Mouse (Mus musculus): ENCODE results near the gene Mrpl19. TPM values are rescaled to one million over a fixed set of nuclear protein-coding genes. Genes with fewer than 3 reads are reported as not detected.

Mrpl19 gene
- polyA plus RNA-seq, 1 experiment from 2014 or later = 49.0 TPM

DNA sequence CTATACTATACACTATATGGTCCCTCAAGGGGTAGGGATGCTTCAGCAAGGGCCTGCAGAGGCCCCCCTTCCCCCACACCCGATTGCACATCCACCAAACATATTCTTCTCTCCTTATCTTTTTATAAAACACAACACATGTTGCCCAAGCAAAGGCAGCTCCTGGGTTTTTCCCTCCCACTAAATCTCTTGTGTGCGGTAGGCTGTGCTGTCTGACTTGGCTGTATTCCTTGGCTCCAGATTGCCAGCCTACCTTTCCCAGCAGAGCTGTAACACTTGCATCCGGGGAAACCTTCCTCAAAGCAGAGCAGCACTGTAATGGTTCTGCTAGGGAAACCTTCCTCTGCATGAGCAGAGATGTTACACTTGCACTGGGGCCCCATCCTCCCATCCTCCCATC lies 53.6 kb downstream of the Mrpl19 start:
- Histone ChIP-seq H3K4me3 (ENCODE audit: low read length) (no peak overlapping the region), H3K9me3 (replicated peaks; ENCODE audit: control insufficient read depth, low read length) (no peaks in the 10 kb centered on the region), H3K27me3 (ENCODE audit: control insufficient read depth, insufficient read depth, low read length) (no peaks in the 10 kb centered on the region), H3K27ac (ENCODE audit: low read length) (no peak overlapping the region), H3K36me3 (ENCODE audit: control insufficient read depth, insufficient read depth) (no peaks in the 10 kb centered on the region), H3K4me1 (ENCODE audit: control insufficient read depth, insufficient read depth, low read length) (no peaks in the 10 kb centered on the region), H3K4me2 (ENCODE audit: low read depth, low read length) (no peak overlapping the region), H3K9ac (ENCODE audit: low read length) (no peak overlapping the region)
- WGBS = 56% methylated on average over 3 of the region's 3 CpGs
- ATAC-seq (replicated peaks; ENCODE audit: extremely low read depth, insufficient read depth, low FRiP score) = no peak

DNA sequence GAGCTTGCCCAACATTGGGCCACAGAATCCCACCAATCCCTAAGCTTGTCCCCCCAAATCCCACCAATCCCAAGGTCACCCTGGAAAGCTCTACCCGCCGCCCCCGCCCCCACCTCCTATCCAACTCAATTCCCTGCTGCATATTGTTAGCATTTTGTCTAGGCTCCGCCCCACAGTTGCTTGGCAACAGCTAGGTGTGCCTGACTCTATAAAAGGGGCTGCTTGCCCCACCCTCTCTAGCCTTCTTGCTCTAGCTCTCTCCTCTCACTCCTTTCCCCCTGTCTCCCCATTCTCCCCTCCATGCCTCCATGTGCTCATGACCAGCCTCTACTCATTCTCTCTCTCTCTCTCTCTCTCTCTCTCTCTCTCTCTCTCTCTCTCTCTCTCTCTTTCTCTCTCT lies 54.0 kb downstream of the Mrpl19 start:
- Histone ChIP-seq H3K27ac (ENCODE audit: low read length) (no peak overlapping the region), H3K4me2 (ENCODE audit: low read depth, low read length) (no peak overlapping the region), H3K9ac (ENCODE audit: low read length) (no peak overlapping the region), H3K27me3 (ENCODE audit: control insufficient read depth, insufficient read depth, low read length) (no peaks in the 10 kb centered on the region), H3K4me1 (ENCODE audit: control insufficient read depth, insufficient read depth, low read length) (no peaks in the 10 kb centered on the region), H3K4me3 (ENCODE audit: low read length) (no peak overlapping the region), H3K9me3 (replicated peaks; ENCODE audit: control insufficient read depth, low read length) (no peaks in the 10 kb centered on the region), H3K36me3 (ENCODE audit: control insufficient read depth, insufficient read depth) (no peaks in the 10 kb centered on the region)
- ATAC-seq (replicated peaks; ENCODE audit: extremely low read depth, insufficient read depth, low FRiP score) = no peak
- 68% methylated on average over 4 of the region's 4 CpGs for WGBS

DNA sequence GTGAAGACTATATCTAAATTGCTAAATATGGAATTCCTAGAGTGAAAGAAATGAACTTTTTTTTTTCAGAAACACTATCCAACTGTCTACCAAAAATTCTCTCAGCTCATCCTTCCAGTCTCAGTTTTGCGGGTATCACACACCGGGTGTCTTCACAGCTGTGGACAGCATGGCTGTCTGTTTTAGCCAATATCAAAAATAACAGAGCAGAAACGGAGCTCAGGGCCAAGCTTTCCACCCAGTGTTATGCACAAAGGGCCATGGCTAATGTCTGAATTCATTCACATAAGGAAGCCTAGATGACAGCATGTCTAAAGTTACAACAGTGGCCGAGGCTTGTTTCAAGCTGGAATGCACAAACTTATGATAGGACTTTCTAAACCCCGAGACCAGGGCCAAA lies 54.5 kb downstream of the Mrpl19 start:
- Histone ChIP-seq H3K4me1 (ENCODE audit: control insufficient read depth, insufficient read depth, low read length) (no peaks in the 10 kb centered on the region), H3K4me2 (ENCODE audit: low read depth, low read length) (no peak overlapping the region), H3K27ac (ENCODE audit: low read length) (no peak overlapping the region), H3K36me3 (ENCODE audit: control insufficient read depth, insufficient read depth) (no peaks in the 10 kb centered on the region), H3K9me3 (replicated peaks; ENCODE audit: control insufficient read depth, low read length) (no peaks in the 10 kb centered on the region), H3K9ac (ENCODE audit: low read length) (no peak overlapping the region), H3K27me3 (ENCODE audit: control insufficient read depth, insufficient read depth, low read length) (no peaks in the 10 kb centered on the region), H3K4me3 (ENCODE audit: low read length) (no peak overlapping the region)
- no peak for ATAC-seq (replicated peaks; ENCODE audit: extremely low read depth, insufficient read depth, low FRiP score)
- WGBS = 53% methylated on average over 5 of the region's 5 CpGs

DNA sequence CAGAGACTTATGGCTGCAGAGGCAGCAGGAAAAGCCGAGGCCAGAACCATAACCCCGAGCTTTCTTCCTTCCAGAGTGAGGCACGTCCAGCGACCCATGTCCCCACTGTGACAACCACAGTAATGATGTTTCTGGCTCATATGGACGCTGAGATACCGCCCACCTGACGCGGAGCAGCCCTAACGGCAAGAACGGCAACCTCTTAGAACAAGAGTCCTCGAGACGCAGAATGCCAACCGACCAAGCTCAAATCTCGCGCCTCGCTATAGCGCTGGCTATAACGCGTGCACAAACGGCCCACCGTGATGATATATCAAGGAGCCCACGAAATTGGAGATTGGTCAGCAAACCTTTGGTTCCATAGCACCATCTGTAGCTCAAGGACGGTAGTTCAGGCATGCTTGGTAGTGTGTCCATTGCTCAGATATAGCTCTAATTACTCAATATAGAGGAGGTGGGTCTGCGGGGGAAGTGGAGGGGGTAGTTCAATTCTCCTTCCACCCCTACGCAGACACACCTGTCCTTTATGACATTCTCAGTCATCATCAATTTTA lies 55.4 kb downstream of the Mrpl19 start:
- H3K4me1 ChIP-seq (ENCODE audit: control insufficient read depth, insufficient read depth, low read length) = no peaks in the 10 kb centered on the region
- H3K27ac ChIP-seq (ENCODE audit: low read length) = no peak overlapping the region
- WGBS = 79% methylated on average over 25 of the region's 25 CpGs
- H3K4me3 ChIP-seq (ENCODE audit: low read length) = no peak overlapping the region
- ATAC-seq (replicated peaks; ENCODE audit: extremely low read depth, insufficient read depth, low FRiP score) = no peak
- H3K27me3 ChIP-seq (ENCODE audit: control insufficient read depth, insufficient read depth, low read length) = no peaks in the 10 kb centered on the region
- H3K9ac ChIP-seq (ENCODE audit: low read length) = no peak overlapping the region
- H3K4me2 ChIP-seq (ENCODE audit: low read depth, low read length) = no peak overlapping the region
- no peaks in the 10 kb centered on the region for H3K9me3 ChIP-seq (replicated peaks; ENCODE audit: control insufficient read depth, low read length)
- no peaks in the 10 kb centered on the region for H3K36me3 ChIP-seq (ENCODE audit: control insufficient read depth, insufficient read depth)

Other genes with a start within 250 kb of the Mrpl19 start
- gene Gcfc2, start 42.3 kb downstream of the Mrpl19 start, polyA plus RNA-seq (2015; fragmentation: Nextera tagmentation; extraction: Ambion mirVana) = 4.6 and 5.0 TPM in 2 replicates
- 5.8 and 7.5 TPM in 2 replicates for gene Eva1a, start 75.1 kb upstream of the Mrpl19 start, polyA plus RNA-seq (2015; fragmentation: Nextera tagmentation; extraction: Ambion mirVana)

Data from heart, embryonic 16.5 days (tissue).